8 mouse cellular contexts compared by ENCODE assay signal in the genomic region with DNA sequence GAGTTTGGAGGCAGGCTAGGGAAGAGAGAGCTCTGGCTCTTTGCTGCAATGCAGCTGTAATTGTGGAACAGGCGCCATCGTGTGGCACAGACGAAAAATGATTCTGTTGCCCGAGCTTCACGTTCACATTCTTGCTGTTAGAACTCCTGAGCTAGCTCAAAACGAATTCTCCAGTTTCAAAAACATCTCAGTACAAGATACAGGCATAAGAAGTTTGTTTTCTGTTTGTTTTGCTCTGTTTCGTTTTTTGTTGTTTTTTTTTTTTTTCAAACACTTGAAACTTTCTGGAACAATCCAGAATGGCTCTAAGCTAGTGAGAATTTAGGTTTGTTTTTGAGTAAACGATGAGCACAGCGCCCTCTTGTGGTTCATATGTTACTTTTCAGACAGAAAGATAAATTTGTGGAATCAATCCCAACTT.
DNase-seq lines count a peak whose midpoint lies in the region; ATAC-seq and TF ChIP-seq lines count a peak whose summit lies in the region.

No protein-coding gene starts in this region.

- 0 out of 2 replicates have a peak, but pooled peaks have one; percentile 18 for TF ChIP-seq EP300 in lung, postnatal 0 days (IDR thresholded peaks at IDR 0.05)

- peak; percentile 73 for DNase-seq in MEL-GATA-1-ER (ENCODE audit: extremely low read depth, low read depth)
- DNase-seq in cerebellum, adult 11-12 months, result peak; percentile 17
- DNase-seq in frontal cortex, postnatal 10 days (ENCODE audit: low spot score in 2 of 2), result peak; percentile 52 to 78
- DNase-seq in hindbrain, embryonic 11.5 days (ENCODE audit: low spot score), result peak; percentile 81
- peak; percentile 63 for DNase-seq in layer of hippocampus, adult 9-11 months
- peak; percentile 93 for DNase-seq in lung, postnatal 0 days (ENCODE audit: low spot score)
- peak; percentile 40 for DNase-seq in retina, adult 2 months (ENCODE audit: low read depth, low spot score)
- peak; percentile 53 for DNase-seq in urinary bladder, postnatal 25 days (ENCODE audit: low spot score)

- 0 out of 2 replicates have a peak, but pooled peaks have one; percentile 63 for ATAC-seq in hindbrain, embryonic 11.5 days (ENCODE audit: low FRiP score)
- peak; percentile 68 for ATAC-seq in lung, postnatal 0 days

- no peak overlapping the region for H3K4me3 ChIP-seq in hindbrain, embryonic 11.5 days (ENCODE audit: low read depth, low read length)
- no peak overlapping the region for H3K4me3 ChIP-seq in lung, postnatal 0 days (ENCODE audit: low read depth, low read length)

- peak; percentile 70; the same call in 1 of the 2 replicates for TF ChIP-seq CTCF in lung, postnatal 0 days (IDR thresholded peaks at IDR 0.05)

- H3K36me3 ChIP-seq in hindbrain, embryonic 11.5 days (ENCODE audit: control insufficient read depth, insufficient read depth, low read length), result no peaks in the 10 kb centered on the region
- H3K36me3 ChIP-seq in lung, postnatal 0 days (ENCODE audit: insufficient read depth, low read length), result no peaks in the 10 kb centered on the region

- no peaks in the 10 kb centered on the region for H3K27me3 ChIP-seq in hindbrain, embryonic 11.5 days (ENCODE audit: control insufficient read depth, insufficient read depth, low read length)
- no peaks in the 10 kb centered on the region for H3K27me3 ChIP-seq in lung, postnatal 0 days (replicated peaks; ENCODE audit: insufficient read depth, low read length)

- H3K4me1 ChIP-seq in hindbrain, embryonic 11.5 days (replicated peaks; ENCODE audit: control insufficient read depth, insufficient read depth, low read length), result no peaks in the 10 kb centered on the region
- H3K4me1 ChIP-seq in lung, postnatal 0 days (ENCODE audit: insufficient read depth, low read depth, low read length), result no peaks in the 10 kb centered on the region

- no peak overlapping the region for H3K27ac ChIP-seq in hindbrain, embryonic 11.5 days (ENCODE audit: low read depth, low read length)
- no peak overlapping the region for H3K27ac ChIP-seq in lung, postnatal 0 days (ENCODE audit: low read length)

- under 1% methylated on average over 9 of the region's 9 CpGs for WGBS in hindbrain, embryonic 11.5 days
- WGBS in lung, postnatal 0 days, result 0% methylated on average over 9 of the region's 9 CpGs

- H3K9me3 ChIP-seq in hindbrain, embryonic 11.5 days (ENCODE audit: control insufficient read depth, low read length), result no peaks in the 10 kb centered on the region
- no peaks in the 10 kb centered on the region for H3K9me3 ChIP-seq in lung, postnatal 0 days (ENCODE audit: low read length)

- H3K4me2 ChIP-seq in hindbrain, embryonic 11.5 days (replicated peaks; ENCODE audit: low read depth, low read length), result no peak overlapping the region
- H3K4me2 ChIP-seq in lung, postnatal 0 days (replicated peaks; ENCODE audit: low read depth, low read length), result 0 out of 2 replicates have a peak overlapping the region, but pooled peaks have one; percentile 30

- no peak overlapping the region for H3K9ac ChIP-seq in hindbrain, embryonic 11.5 days (ENCODE audit: low read depth, low read length)
- no peak overlapping the region for H3K9ac ChIP-seq in lung, postnatal 0 days (replicated peaks; ENCODE audit: low read depth)

Comparison
In these comparisons a context has a peak if more than half of its experiments do, and no peak if none do; other contexts are left out.
1. DNase-seq: peak in every context shown above with its lines; median percentile 93 in lung, postnatal 0 days; 81 in hindbrain, embryonic 11.5 days; 73 in MEL-GATA-1-ER; 65 in frontal cortex, postnatal 10 days; 63 in layer of hippocampus, adult 9-11 months; 53 in urinary bladder, postnatal 25 days; 40 in retina, adult 2 months; 17 in cerebellum, adult 11-12 months.